Mouse (Mus musculus) spleen, adult 2 months (tissue): ENCODE results near the gene Polk.

Source experiments
- CTCF ChIP-seq: fragments of 200-500 bp; IDR thresholded peaks from 2 replicates; pipeline ENCODE4 v1.5.1; 2011; ENCODE audit warnings: mild to moderate bottlenecking, inconsistent platforms; ENCODE audit not compliant: insufficient read depth, insufficient read length, insufficient replicate concordance; ENCODE audit errors: extremely low read depth
- POLR2A ChIP-seq: fragments of 200-500 bp; IDR thresholded peaks from 2 replicates; pipeline ENCODE4 v1.6.1; 2011; ENCODE audit warnings: low read depth, low read length, inconsistent platforms

DNA sequence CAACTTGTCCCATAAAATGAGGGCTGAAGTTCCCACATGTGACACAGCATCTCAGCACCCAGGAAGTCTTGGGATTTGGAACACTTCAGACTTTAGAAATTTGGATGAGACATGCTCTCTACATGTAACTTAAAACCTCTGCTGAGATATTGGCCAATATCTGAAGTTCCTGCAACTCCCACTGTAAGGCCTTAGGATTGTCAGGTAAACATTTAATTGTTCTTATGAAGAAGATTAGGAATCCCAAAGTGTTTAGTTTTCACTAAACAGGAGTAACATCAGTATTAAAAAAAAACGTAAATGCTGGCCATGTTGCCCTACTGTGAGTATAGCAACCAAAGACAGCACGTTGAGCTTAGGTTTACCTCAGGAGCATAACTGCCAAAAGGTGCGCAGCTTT, 51.9 kb downstream of the Polk start, which contains the start of gene Gm17622:
- TF ChIP-seq CTCF, result no peak
- no peak for TF ChIP-seq POLR2A
